Mouse (Mus musculus): ENCODE measurements at regions not wholly inside any gene's neighbourhood (a gene's known extent, or its start where the extent isn't known, plus 50 kb on each side); places are given as distances from the start of the nearest gene placed in this dataset.

GRCm38 (mm10) chr11:92405818-92406217, 692.0 kb upstream of the Car10 start:
- TF ChIP-seq CTCF (IDR thresholded peaks at IDR 0.05; ENCODE audit: low read depth): peak; percentile 70
- TF ChIP-seq EP300 (optimal IDR thresholded peaks at IDR 0.05): no peak

Measured in stomach, postnatal 0 days (tissue).